Mouse (Mus musculus): ENCODE data around the gene Ctbp2.

DNA sequence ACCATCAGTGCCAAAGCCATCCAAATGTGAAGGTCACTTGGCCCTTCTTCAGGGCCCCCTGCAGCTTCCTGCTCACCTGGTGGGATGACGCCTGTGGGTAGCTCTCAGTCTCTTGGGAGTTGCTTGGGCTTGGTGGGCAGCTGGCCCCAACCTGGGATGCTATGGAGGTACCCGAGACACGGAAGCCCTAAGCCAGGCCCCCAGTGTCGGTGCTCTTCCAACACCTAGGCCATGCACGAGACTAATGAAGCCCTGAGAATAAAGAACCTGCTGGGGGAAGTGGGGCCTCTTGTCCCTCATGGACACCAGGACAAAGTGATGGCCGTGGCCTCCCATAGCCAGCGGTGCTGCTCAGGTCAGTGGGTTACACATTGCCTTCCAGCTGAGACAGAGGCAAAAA lies 105.2 kb downstream of the Ctbp2 start:
- TF ChIP-seq EP300 (IDR thresholded peaks at IDR 0.05; ENCODE audit: low read depth) (no peak), CTCF (IDR thresholded peaks at IDR 0.05; ENCODE audit: low read depth) (no peak)
